Comparison of ENCODE assay signal across 8 mouse cellular contexts in the genomic region with DNA sequence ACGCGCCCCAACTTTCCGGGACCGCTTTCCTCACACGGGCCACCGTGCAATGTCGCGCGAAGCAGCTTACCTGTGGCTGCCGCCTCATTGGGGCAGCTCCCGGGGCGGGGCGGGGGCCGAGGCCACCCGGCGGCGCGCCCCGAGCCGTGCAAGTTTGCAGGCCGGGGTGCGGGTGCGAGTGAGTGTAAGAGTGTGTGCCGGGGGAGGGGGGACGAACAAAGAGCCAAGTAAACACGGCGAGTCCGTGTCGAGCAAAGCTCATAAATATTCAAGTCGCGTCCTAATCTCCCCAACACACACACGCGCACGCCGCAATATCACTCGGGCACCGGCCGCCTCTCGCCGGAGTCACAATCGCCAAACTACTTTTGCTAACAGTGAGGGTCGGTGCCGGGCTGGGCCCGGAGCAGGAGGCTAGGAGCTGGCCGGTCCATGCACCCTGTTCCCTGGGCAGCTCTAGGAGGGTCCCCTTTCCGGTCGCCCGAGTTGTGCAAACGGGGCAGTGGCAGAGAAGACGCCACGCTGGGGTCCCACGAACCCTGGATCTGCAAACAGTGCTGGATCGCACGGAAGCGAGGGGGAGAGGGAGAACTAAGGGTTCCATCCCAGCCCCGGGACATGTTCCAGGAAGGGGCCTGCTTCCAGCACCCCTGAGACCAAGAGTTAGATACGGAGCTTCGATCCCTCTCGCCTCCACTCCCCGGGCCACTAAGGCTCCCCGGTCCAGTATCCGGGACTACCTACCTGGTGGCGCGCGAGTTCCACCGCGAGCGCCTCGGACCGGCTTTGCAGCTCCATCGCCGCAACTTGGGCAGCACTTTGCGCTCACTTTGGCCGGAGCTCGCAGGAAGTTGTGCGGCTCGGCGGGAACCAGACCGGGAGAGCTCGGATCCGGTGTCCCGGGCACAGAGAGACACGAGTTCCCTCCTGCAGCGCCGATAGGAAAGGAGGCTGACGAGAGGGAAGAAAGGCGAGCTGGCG. TPM values are rescaled to one million over a fixed set of nuclear protein-coding genes. Genes with fewer than 3 reads are reported as not detected.
DNase-seq lines count a peak whose midpoint lies in the region; ATAC-seq and TF ChIP-seq lines count a peak whose summit lies in the region.

No protein-coding gene starts in this region.

- TF ChIP-seq POLR2A in ES-Bruce4 (IDR thresholded peaks at IDR 0.05; ENCODE audit: insufficient read depth, low read length) = no peak

- no peak for TF ChIP-seq CTCF in ES-Bruce4 (IDR thresholded peaks at IDR 0.05; ENCODE audit: low read depth, low read length)

- H3K4me2 ChIP-seq in embryonic facial prominence, embryonic 11.5 days (ENCODE audit: low read depth, low read length) = peak overlapping the region; percentile 97
- H3K4me2 ChIP-seq in heart, embryonic 16.5 days (ENCODE audit: low read depth, low read length) = peak overlapping the region; percentile 99
- H3K4me2 ChIP-seq in lung, embryonic 16.5 days (ENCODE audit: low read depth, low read length) = peak overlapping the region; percentile 100

- peak; percentile 46 for DNase-seq in adrenal gland, postnatal 25 days
- peak; percentile 49 for DNase-seq in embryonic facial prominence, embryonic 11.5 days (ENCODE audit: low spot score)
- DNase-seq in kidney, postnatal 25 days = peak; percentile 35 to 64
- peak; percentile 36 for DNase-seq in ovary, postnatal 14 days (ENCODE audit: low spot score)
- DNase-seq in thymus, postnatal 36 days = peak; percentile 5 to 17

- WGBS in embryonic facial prominence, embryonic 11.5 days = under 1% methylated on average over 86 of the region's 88 CpGs
- under 1% methylated on average over 88 of the region's 88 CpGs for WGBS in heart, embryonic 16.5 days
- under 1% methylated on average over 86 of the region's 88 CpGs for WGBS in lung, embryonic 16.5 days

- H3K4me3 ChIP-seq in ES-Bruce4 (ENCODE audit: low read depth, low read length) = peak overlapping the region; percentile 85
- peak overlapping the region; percentile 69 for H3K4me3 ChIP-seq in embryonic facial prominence, embryonic 11.5 days (ENCODE audit: low read depth, low read length)
- peak overlapping the region; percentile 74 for H3K4me3 ChIP-seq in heart, embryonic 16.5 days (ENCODE audit: low read length)
- peak overlapping the region; percentile 76 for H3K4me3 ChIP-seq in lung, embryonic 16.5 days (ENCODE audit: low read length)

- no peaks in the 10 kb centered on the region for H3K9me3 ChIP-seq in ES-Bruce4 (replicated peaks; ENCODE audit: control insufficient read depth, insufficient read depth, low read length, poor library complexity, severe bottlenecking)
- no peaks in the 10 kb centered on the region for H3K9me3 ChIP-seq in embryonic facial prominence, embryonic 11.5 days (replicated peaks; ENCODE audit: control insufficient read depth, low read length)
- no peaks in the 10 kb centered on the region for H3K9me3 ChIP-seq in heart, embryonic 16.5 days (replicated peaks; ENCODE audit: control insufficient read depth, low read length)
- no peaks in the 10 kb centered on the region for H3K9me3 ChIP-seq in lung, embryonic 16.5 days (ENCODE audit: control insufficient read depth, low read length)

- no peak overlapping the region; the same call in 1 of the 2 replicates for H3K27ac ChIP-seq in ES-Bruce4 (ENCODE audit: insufficient read depth, low read length)
- H3K27ac ChIP-seq in embryonic facial prominence, embryonic 11.5 days (replicated peaks; ENCODE audit: low read depth, low read length) = peak overlapping the region; percentile 89
- no peak overlapping the region for H3K27ac ChIP-seq in heart, embryonic 16.5 days (ENCODE audit: low read length)
- H3K27ac ChIP-seq in lung, embryonic 16.5 days (ENCODE audit: low read length) = peak overlapping the region; percentile 27; the same call in 1 of the 2 replicates

- TF ChIP-seq EP300 in ES-Bruce4 (IDR thresholded peaks at IDR 0.05; ENCODE audit: insufficient read depth, low read depth, low read length) = no peak

- H3K4me1 ChIP-seq in ES-Bruce4 (ENCODE audit: control insufficient read depth, insufficient read depth, low read length) = no peaks in the 10 kb centered on the region
- H3K4me1 ChIP-seq in embryonic facial prominence, embryonic 11.5 days (ENCODE audit: control insufficient read depth, insufficient read depth, low read length) = peaks cover 5% of the 10 kb centered on the region
- peaks cover 27% of the 10 kb centered on the region for H3K4me1 ChIP-seq in heart, embryonic 16.5 days (ENCODE audit: control insufficient read depth, insufficient read depth, low read length)
- peaks cover 36% of the 10 kb centered on the region for H3K4me1 ChIP-seq in lung, embryonic 16.5 days (replicated peaks; ENCODE audit: control insufficient read depth, insufficient read depth, low read length)

- peaks cover 6% of the 10 kb centered on the region; the same call in 1 of the 2 replicates for H3K27me3 ChIP-seq in ES-Bruce4 (ENCODE audit: control insufficient read depth, insufficient read depth, low read length, poor library complexity, severe bottlenecking)
- H3K27me3 ChIP-seq in embryonic facial prominence, embryonic 11.5 days (ENCODE audit: control insufficient read depth, insufficient read depth, low read length) = peaks cover 2% of the 10 kb centered on the region; the same call in 1 of the 2 replicates
- peaks cover 14% of the 10 kb centered on the region for H3K27me3 ChIP-seq in heart, embryonic 16.5 days (ENCODE audit: control insufficient read depth, insufficient read depth, low read length)
- H3K27me3 ChIP-seq in lung, embryonic 16.5 days (ENCODE audit: control insufficient read depth, insufficient read depth, low read depth, low read length) = peaks cover 23% of the 10 kb centered on the region

- no peaks in the 10 kb centered on the region for H3K36me3 ChIP-seq in ES-Bruce4 (ENCODE audit: control insufficient read depth, insufficient read depth, low read length, poor library complexity, severe bottlenecking)
- H3K36me3 ChIP-seq in embryonic facial prominence, embryonic 11.5 days (replicated peaks; ENCODE audit: control insufficient read depth, insufficient read depth, low read depth, low read length) = no peaks in the 10 kb centered on the region
- no peaks in the 10 kb centered on the region for H3K36me3 ChIP-seq in heart, embryonic 16.5 days (ENCODE audit: control insufficient read depth, insufficient read depth)
- H3K36me3 ChIP-seq in lung, embryonic 16.5 days (ENCODE audit: control insufficient read depth, insufficient read depth, low read length) = no peaks in the 10 kb centered on the region

- ATAC-seq in embryonic facial prominence, embryonic 11.5 days (replicated peaks; ENCODE audit: insufficient number of reproducible peaks, low FRiP score, low TSS enrichment, low read depth) = 0 out of 2 replicates have a peak, but pooled peaks have one; percentile 17
- ATAC-seq in heart, embryonic 16.5 days (replicated peaks; ENCODE audit: extremely low read depth, insufficient read depth, low FRiP score) = no peak; the same call in 1 of the 2 replicates
- ATAC-seq in lung, embryonic 16.5 days (ENCODE audit: low read depth) = peak; percentile 15; the same call in 1 of the 2 replicates

- peak overlapping the region; percentile 88 for H3K9ac ChIP-seq in ES-Bruce4 (ENCODE audit: low read depth, poor library complexity, severe bottlenecking)
- peak overlapping the region; percentile 84 for H3K9ac ChIP-seq in embryonic facial prominence, embryonic 11.5 days (replicated peaks; ENCODE audit: low read length)
- peak overlapping the region; percentile 74 for H3K9ac ChIP-seq in heart, embryonic 16.5 days (ENCODE audit: low read length)
- H3K9ac ChIP-seq in lung, embryonic 16.5 days (ENCODE audit: low read length) = peak overlapping the region; percentile 78

RNA-seq across cellular contexts. Expression of gene Phf21b, which starts 0.6 kb away (rescaled TPM):
- polyA plus RNA-seq in ES-Bruce4 (2011; ENCODE audit: insufficient read depth, insufficient read length, low read depth, missing spikeins) = 2.6 and 4.2 TPM in 2 replicates
- total RNA-seq in adrenal gland, postnatal 25 days (2021) = 3.2 and 3.6 TPM in 2 replicates
- polyA plus RNA-seq in embryonic facial prominence, embryonic 11.5 days (2014; fragmentation: Nextera tagmentation; extraction: Ambion mirVana) = 4.4 and 4.8 TPM in 2 replicates
- 0.05 and 0.55 TPM in 2 replicates for polyA plus RNA-seq in heart, embryonic 16.5 days (2015; fragmentation: Nextera tagmentation; extraction: Ambion mirVana)
- polyA plus RNA-seq in lung, embryonic 16.5 days (2015; fragmentation: Nextera tagmentation; extraction: Ambion mirVana) = 0.11 and 0.55 TPM in 2 replicates

Comparison
In these comparisons a context has a peak if more than half of its experiments do, and no peak if none do; other contexts are left out.
1. H3K27ac ChIP-seq: peak in embryonic facial prominence, embryonic 11.5 days (single experiment) and lung, embryonic 16.5 days (single experiment); none in ES-Bruce4 (single experiment) and heart, embryonic 16.5 days (single experiment).
2. Peak in every context shown above with its lines, with median percentiles within 50 percentile points of each other: H3K4me3 ChIP-seq, H3K9ac ChIP-seq, DNase-seq and H3K4me2 ChIP-seq.